Mouse (Mus musculus) adrenal gland, postnatal 36 days (tissue): ENCODE results near the gene Treml2. TPM values are rescaled to one million over a fixed set of nuclear protein-coding genes. Genes with fewer than 3 reads are reported as not detected.
"Not testable (repeated sequence)": the region's sequence is repeated elsewhere in the genome, so short reads cannot be mapped to it uniquely, and the experiment has no call there.

ENCODE experiments used
- DNase-seq, 2 experiments: peaks; one replicate each; pipeline ENCODE4 v3.0.0; 2021; ENCODE audit warnings: mixed read lengths in 1 of 2
- total RNA-seq, 2 experiments: library from RNA; stranded (reverse); gene quantifications; 2 replicates each; pipeline ENCODE4 v1.2.3; 2021

Treml2 gene
- total RNA-seq, 2 experiments from 2014 or later: 0.23 to 0.46 TPM

GRCm38 (mm10) chr17:48293500-48294194 lies 5.7 kb upstream of the Treml2 start:
- DNase-seq: no peak

DNA sequence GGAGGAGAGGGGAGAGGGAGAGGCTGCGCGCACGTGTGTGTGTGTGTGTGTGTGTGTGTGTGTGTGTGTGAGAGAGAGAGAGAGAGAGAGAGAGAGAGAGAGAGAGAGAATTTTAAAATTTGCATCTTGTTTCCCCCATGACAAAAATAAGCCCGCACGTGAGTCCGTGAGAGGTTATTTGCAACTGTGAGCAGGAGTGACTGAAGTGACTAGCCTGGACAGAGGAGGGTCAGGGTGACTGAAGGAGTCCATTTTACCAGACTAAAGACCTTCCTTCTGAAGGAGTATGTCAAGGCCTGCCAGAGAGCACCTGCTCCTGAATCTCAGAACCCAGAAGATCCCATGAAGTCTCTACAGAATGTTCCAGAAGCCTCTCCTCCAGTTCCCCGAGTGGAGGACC lies 458 bp downstream of the Treml2 start:
- no peak for DNase-seq

GRCm38 (mm10) chr17:48300199-48300598 lies 901 bp downstream of the Treml2 start:
- DNase-seq: no peak

- DNase-seq: no peak
Observed at GRCm38 (mm10) chr17:48300861-48301260, 1.6 kb downstream of the Treml2 start.

DNA sequence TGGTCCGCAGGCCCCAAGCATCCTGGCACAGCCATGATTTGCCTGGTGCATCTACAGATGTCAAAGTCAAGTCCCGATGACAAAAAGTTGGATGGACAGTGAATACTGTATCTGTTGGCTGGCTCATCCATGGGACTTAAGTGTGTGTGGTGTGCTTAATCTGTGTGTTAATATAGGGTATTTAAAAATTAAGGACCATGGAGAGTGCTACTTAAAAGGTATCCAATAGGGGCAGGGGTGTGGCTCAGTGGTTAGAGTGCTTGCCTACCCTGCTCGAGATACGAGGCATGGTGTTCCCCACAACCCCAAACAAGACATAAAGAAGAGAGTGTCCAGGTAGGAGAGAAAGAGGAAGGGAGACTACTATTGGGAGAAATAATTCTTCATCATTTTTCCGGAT lies 2.5 kb downstream of the Treml2 start:
- DNase-seq: no peak

DNA sequence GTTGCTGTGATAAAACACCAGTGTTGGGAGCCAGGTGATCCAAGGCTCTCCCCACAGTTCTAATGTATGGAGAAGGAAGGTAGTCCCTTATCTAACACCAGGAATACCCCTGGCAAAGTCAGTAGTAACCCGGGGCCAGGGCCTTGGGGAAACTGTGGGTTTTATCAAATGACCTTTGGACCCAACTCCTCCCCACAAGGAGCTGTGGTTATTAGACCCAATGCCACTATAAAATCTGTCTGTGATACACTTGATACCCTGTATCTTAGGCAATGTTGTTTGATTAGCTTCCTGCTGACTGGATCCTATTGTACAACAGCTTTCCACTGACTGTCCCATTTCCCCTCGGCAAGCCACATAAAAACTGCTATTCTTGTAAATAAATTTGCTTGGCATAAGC lies 12.8 kb downstream of the Treml2 start:
- no peak for DNase-seq

GRCm38 (mm10) chr17:48315905-48316579 lies 16.7 kb downstream of the Treml2 start, which contains the start of gene B430306N03Rik:
B430306N03Rik (plus strand) TSS chr17:48316141.
- DNase-seq: not testable (repeated sequence)

DNA sequence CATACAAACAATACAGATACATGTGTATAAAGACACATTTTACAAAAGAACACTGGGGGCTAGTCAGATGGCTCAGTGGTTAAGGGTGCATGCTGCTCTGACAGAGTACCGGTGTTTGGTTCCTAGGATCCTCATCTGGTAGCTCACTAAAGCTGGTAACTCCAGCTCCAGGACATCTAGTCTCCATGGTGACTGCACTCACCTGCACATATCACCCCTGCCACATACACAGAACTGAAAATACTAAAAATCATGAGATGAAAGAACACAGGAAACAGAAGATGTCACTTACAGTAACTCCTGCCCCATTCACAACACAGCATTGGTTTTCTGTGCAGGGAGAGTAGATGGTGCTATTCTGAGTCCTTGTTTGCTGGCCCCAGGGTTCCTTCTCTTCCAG lies 19.4 kb downstream of the Treml2 start:
- DNase-seq: no peak

GRCm38 (mm10) chr17:48321279-48321678 lies 22.0 kb downstream of the Treml2 start:
- no peak for DNase-seq

GRCm38 (mm10) chr17:48323236-48323635 lies 23.9 kb downstream of the Treml2 start:
- DNase-seq: no peak

GRCm38 (mm10) chr17:48324258-48324657 lies 25.0 kb downstream of the Treml2 start:
- DNase-seq: no peak

- DNase-seq: no peak
Observed at GRCm38 (mm10) chr17:48325093-48325492, 25.8 kb downstream of the Treml2 start.

- DNase-seq: no peak
Observed at GRCm38 (mm10) chr17:48325638-48326037, 26.3 kb downstream of the Treml2 start.

- no peak for DNase-seq
Observed at GRCm38 (mm10) chr17:48326656-48327055, 27.4 kb downstream of the Treml2 start.

- DNase-seq: no peak
Observed at GRCm38 (mm10) chr17:48332524-48332923, 33.2 kb downstream of the Treml2 start.

GRCm38 (mm10) chr17:48334186-48334585 lies 34.9 kb downstream of the Treml2 start:
- no peak for DNase-seq

GRCm38 (mm10) chr17:48336857-48337256 lies 37.6 kb downstream of the Treml2 start:
- peak; percentile 88 to 89 for DNase-seq

DNA sequence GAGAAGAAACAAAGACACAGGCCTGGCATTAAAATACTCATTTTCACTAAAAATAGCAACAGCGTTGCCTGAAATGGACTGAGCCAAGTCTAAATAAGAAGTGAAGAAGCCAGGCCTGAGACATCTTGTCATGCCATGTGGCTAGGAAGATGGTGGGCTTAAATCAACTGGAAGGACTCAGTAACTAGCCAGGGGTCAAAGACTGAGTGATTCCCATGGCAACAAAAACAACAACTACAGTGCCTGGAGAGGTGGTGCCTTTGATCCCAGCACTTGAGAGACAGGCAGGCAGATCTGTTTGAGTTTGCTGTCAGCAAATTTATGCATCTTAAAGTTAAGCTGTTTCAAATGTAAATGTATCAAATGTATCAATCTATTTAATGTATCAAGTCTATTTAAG lies 41.0 kb downstream of the Treml2 start:
- DNase-seq: no peak

- DNase-seq: no peak
Observed at GRCm38 (mm10) chr17:48341947-48342346, 42.6 kb downstream of the Treml2 start.

- no peak for DNase-seq
Observed at GRCm38 (mm10) chr17:48343065-48343464, 43.8 kb downstream of the Treml2 start.

GRCm38 (mm10) chr17:48345824-48346223 lies 46.5 kb downstream of the Treml2 start:
- DNase-seq: no peak

DNA sequence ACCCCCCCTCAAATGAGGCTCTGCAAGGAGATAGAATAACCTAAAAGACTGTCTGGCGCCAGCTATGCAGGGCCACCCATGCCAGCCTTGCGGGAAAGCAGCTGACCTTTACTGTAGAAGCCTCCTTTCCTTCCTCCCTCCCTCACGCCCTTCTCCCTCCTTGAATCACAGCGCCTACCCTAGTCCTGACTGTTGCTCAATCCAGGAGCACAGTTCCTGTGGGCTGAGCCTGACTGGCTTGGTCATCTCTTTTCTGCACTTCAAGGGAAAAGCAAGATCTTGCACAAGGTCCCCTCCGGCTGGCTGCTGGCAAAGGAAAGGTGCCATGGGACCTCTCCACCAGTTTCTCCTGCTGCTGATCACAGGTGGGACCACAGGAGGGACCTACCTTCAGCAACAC lies 46.9 kb downstream of the Treml2 start, which contains the start of gene Trem2:
TSS of gene Trem2 (plus strand) at position 171 of the 400 bp plus-strand sequence.
- peak; percentile 41 to 51 for DNase-seq

GRCm38 (mm10) chr17:48346834-48347233 lies 47.5 kb downstream of the Treml2 start:
- DNase-seq: no peak

- DNase-seq: no peak
Observed at GRCm38 (mm10) chr17:48347287-48347686, 48.0 kb downstream of the Treml2 start.
